Mouse (Mus musculus): ENCODE results near the gene Tma7.

Gene Tma7

DNA sequence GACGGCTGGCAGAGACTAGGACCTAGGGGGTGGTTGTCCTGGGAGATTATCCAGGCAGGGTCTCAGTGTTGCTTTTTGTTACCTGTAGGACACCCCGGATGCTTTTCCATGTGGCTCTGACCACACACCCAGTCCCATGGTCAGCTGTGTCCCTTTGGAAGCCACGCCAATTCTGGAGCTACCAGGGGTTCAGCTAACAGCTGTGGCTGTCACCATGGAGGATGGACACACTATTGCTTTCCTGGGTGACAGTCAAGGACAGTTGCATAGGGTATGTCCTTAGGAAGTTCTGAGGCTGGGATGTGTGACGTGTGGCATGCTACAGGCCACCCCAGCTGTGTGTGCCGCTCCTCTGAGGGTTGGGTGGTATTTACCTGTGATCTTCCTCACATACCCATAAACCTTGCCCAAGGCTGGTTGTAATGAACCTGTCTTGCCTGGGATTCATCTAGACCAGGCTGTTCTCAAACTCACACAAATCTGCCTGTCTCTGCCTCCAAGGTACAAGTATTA lies 19.6 kb upstream of the Tma7 start:
- DNase-seq, result no peak

- no peak for DNase-seq
Observed at GRCm38 (mm10) chr9:109100307-109100928, 18.0 kb upstream of the Tma7 start.

GRCm38 (mm10) chr9:109098969-109099368 lies 16.6 kb upstream of the Tma7 start:
- DNase-seq, result peak; percentile 81 to 87

GRCm38 (mm10) chr9:109098366-109098765 lies 16.0 kb upstream of the Tma7 start:
- DNase-seq, result no peak

- DNase-seq, result peak in 1 of 2 experiments; percentile 39
Observed at GRCm38 (mm10) chr9:109097831-109098230, 15.4 kb upstream of the Tma7 start.

DNA sequence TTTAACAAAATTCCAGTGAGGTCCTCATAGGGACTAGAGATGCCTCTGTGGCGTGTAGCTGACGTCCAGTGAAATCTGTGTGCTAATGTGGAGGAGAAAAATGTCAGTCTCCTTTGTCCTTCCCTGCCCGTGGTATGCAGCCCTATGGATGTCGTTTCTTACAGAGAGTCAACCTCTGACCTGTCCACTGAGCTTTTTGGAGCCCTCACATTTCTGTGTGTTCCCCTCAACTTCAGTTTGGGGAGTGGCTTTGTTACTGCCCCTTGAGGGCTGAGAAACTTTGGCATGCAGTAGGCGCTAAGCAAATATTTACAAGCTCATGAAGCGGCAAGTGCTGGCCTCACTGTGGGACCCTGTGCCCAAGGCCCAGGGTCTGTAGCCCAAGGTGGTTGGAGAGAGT lies 14.9 kb upstream of the Tma7 start:
- peak; percentile 60 to 78 for DNase-seq

GRCm38 (mm10) chr9:109096856-109097255 lies 14.5 kb upstream of the Tma7 start:
- peak; percentile 50 to 58 for DNase-seq

DNA sequence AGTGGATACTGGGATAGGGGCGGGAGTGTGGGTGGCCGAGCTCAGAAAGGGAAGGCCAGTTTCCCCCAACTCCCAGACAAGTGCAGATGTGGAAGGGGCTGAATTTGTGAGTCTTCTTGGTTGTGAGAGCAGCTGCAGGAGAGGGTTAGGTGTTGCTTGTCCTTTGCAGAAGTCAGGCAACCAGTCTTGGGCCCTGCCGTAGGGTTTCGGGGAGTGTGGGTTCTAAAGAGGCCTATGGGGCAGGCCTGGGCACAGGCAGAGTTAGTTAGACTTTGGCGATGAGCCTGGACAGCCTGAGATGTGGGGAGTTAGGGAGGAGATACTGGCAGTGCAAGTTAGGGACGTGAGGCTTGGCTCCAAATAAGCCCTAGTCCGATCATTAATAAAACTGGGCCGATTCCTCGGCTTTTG lies 13.9 kb upstream of the Tma7 start:
- no peak for DNase-seq

DNA sequence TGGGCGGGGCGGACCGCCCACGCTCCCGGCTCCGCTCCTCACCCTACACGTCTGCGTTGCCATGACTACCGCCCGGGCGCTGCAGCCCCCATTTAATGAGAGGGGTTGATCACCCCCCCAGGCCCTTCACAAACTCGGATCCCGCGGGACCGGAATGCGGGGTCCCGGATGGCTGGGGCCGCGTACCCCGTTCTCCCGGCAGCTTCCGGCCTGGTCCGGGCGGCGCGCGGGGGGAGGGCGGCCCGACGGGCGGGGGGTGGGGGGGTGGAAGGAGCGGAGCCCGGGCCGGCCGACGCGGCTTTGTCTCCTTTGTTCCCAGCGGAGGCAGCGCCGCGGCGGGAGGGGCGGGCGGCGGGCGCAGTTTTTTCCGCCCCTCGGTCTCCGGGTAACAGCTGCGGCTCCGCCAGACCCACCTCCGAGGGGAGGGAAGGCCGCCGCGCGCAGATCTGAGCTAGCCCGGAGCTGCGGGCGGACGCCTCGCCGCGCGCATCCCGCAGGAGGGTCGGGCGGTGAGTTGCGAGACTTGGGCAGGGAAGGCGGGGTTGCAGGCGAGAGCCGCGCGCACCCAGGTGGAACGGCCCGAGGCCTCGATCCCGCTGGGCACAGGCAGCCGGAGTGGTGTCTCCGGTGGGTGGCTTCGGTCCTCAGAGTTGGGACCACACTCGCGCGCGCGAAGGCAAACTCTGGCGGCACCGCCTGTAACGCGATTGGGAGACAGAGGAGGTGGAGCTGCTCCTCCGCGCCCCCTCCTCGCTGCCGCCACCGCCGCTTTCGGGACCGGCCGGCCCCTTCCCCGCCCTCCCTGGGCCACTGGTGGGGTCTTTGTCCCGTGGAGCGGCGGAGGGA lies 13.0 kb upstream of the Tma7 start, which contains the start of gene Plxnb1:
Gene Plxnb1, plus strand, starts transcription at position 253 of the 846 bp plus-strand sequence.
- DNase-seq, result peak; percentile 71 to 74

GRCm38 (mm10) chr9:109094553-109095136 lies 12.3 kb upstream of the Tma7 start:
- peak; percentile 80 to 90 for DNase-seq

DNA sequence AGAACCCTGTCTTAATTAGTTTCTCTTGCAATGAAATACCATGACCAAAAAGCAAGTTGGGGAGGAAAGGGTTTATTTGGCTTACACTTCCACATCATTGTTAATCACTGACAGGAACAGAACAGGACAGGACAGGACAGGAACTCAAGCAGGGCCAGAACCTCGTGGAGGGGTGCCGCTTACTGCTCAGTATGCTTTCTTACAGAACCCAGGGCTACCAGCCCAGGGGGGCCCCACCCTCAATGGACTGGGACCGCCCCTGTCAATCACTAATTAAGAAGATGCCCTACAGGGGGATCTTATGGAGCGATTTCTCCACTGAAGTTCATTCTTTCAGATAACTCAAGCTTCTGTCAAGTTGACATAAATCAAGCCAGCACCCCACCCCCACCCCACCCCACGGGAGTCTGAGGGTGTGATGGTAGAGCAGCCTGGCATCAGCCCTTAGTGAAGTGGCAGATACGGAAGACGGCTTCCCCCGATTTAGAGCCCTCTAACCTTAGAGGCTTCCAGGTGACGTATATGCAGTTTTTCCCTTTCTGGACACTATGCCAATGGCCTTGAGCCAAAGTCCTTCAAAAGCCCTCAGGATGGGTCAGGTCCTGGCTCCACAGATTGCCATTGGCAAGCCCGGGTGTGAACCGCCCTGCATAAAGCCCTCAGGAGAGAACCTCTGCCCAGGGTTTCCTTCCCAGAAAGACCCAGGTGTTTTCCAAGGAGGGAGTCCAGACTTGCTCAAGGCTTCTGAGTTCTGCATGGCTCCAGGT lies 11.6 kb upstream of the Tma7 start:
- peak; percentile 78 to 86 for DNase-seq

GRCm38 (mm10) chr9:109092799-109093198 lies 10.4 kb upstream of the Tma7 start:
- no peak for DNase-seq

GRCm38 (mm10) chr9:109091802-109092201 lies 9.4 kb upstream of the Tma7 start:
- DNase-seq, result no peak

DNA sequence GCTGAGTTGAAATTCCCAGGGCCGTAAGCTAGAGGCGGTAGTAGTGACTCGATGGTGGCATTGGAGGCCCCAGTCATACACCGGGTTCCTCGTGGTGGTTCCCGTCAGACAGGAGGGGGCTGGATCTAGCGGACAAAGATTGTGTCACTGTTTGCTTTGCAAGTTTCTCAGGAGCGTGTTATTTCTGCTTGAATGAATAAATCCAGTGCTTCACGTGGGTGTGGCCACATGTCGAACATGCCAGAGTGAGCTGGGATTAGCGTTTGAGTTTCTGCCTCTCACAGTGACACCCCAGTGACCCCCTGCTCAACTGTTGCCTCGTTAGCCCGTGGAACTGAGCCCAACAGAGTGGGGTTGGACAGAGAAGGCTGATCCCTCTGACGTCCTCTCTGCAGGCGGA lies 8.1 kb upstream of the Tma7 start:
- DNase-seq, result peak; percentile 60 to 77

DNA sequence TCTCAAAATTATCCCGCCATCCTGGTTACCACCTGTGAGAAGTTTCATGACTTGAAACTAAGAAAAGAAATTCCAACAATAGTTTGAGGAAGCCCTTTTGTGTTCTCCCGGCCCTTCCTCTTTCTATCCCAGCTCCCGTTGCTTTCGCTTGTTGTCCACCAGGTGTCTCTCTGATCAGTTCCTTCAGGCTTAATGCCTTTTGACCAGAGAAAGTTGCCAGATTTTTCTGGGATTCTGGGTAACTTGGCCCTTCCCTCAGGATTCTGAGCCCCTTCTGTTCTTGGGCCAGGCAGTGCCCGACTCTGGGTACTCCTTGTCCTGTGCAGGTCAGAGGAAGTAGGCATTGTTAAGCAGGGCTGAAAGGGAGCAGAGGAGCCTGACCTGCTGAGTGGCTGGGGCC lies 5.6 kb upstream of the Tma7 start:
- DNase-seq, result peak in 1 of 2 experiments; percentile 48

GRCm38 (mm10) chr9:109084922-109085321 lies 2.5 kb upstream of the Tma7 start:
- peak in 1 of 2 experiments; percentile 2 for DNase-seq

- no peak for DNase-seq
Observed at GRCm38 (mm10) chr9:109081749-109082123, 651 bp downstream of the Tma7 start.

DNA sequence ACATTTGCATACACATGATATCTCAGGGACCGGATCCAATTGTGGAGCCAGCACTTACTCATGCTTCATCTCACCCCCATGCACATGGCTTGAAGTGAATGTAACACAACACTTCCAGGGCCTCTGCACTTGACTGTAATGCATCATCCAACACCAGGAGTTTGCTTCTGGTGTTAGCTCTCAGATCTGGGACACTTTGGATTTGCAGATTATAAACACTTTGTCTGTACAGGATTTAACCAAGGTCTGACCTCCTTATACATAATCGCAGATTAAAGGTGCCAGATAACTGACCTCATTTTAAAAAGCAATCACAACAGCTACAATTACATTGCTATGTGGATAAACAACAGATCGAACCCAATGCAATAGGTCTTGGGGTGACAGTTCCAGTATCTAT lies 1.9 kb downstream of the Tma7 start:
- DNase-seq, result no peak

GRCm38 (mm10) chr9:109073661-109074573 lies 8.5 kb downstream of the Tma7 start, which contains the start of gene Atrip:
Gene Atrip (minus strand): TSS chr9:109074124.
- peak; percentile 89 to 92 for DNase-seq

DNA sequence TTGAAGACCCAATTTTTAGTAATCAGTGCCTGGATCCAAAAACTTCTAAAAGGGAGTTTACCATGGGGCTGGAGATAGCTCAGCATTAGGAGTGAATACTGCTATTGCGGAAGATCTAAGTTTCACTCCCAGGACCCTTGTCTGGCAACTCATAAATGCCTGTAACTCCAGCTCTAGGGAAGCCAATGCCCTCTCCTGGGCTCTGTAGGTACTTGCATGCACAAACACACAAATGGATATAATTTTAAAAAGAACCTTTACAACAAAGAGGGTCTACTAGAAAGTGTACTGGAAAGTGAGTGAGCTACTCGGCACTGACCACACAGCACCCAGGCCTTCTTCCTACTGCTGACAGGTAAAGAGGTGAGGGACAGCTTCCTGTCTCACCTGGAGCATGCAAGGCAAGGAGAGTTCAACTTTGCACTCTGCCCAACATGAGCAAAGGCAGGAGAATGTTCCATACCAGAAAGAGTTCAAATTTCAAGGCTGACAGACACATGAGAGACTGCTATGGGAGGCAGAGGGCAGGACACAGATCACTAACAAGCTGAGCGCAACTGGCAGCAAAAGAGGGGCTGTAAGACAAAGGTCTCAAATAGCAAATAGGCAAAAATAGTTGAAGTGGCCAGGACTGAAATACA lies 14.2 kb downstream of the Tma7 start:
- DNase-seq, result no peak

- no peak for DNase-seq
Observed at GRCm38 (mm10) chr9:109060898-109061295, 21.5 kb downstream of the Tma7 start.

All from lung, adult 18-20 months (tissue).